Mouse (Mus musculus) MEL (cell line): ENCODE data around the gene Oscar. TPM values are rescaled to one million over a fixed set of nuclear protein-coding genes. Genes with fewer than 3 reads are reported as not detected.

Experiments used
- DNase-seq: peaks from one replicate; pipeline ENCODE4 v3.0.0; 2011; ENCODE audit warnings: low read depth, low spot score
- H3K27ac ChIP-seq: 2 replicates; pipeline ENCODE4 v1.5.1; 2012; ENCODE audit warnings: low read depth, mild to moderate bottlenecking, control low read depth, low read length, moderate library complexity; ENCODE audit not compliant: control insufficient read depth
- H3K27me3 ChIP-seq, 2 experiments: fragments of 150-350 bp in 1 of 2; sonication (generic) in 1 of 2; 2 replicates each; pipeline ENCODE4 v1.6.1; 2012; ENCODE audit warnings: low read length in 2 of 2, mild to moderate bottlenecking in 2 of 2, improper control_type of control experiment in 1 of 2, moderate library complexity in 1 of 2; ENCODE audit not compliant: insufficient read depth in 2 of 2, control insufficient read depth in 1 of 2
- H3K36me3 ChIP-seq, 2 experiments: 2 replicates each; pipeline ENCODE4 v1.6.1; 2012 to 2014; ENCODE audit warnings: low read length in 2 of 2, improper control_type of control experiment in 1 of 2, inconsistent platforms in 1 of 2, mild to moderate bottlenecking in 1 of 2; ENCODE audit not compliant: insufficient read depth in 2 of 2, control insufficient read depth in 1 of 2
- H3K4me1 ChIP-seq, 2 experiments: fragments of 150-350 bp in 1 of 2; sonication (generic) in 1 of 2; 2 replicates each; pipeline ENCODE4 v1.6.1; 2012; ENCODE audit warnings: low read length in 2 of 2, improper control_type of control experiment in 1 of 2, mild to moderate bottlenecking in 1 of 2; ENCODE audit not compliant: insufficient read depth in 2 of 2, control insufficient read depth in 1 of 2
- H3K4me3 ChIP-seq, 2 experiments: fragments of 150-350 bp in 1 of 2; sonication (generic) in 1 of 2; 2 replicates each; pipeline ENCODE4 v1.5.1; 2012; ENCODE audit warnings: low read depth in 2 of 2, low read length in 2 of 2, mild to moderate bottlenecking in 2 of 2, moderate library complexity in 2 of 2, control low read depth in 1 of 2, improper control_type of control experiment in 1 of 2; ENCODE audit not compliant: control insufficient read depth in 1 of 2, insufficient read depth in 1 of 2
- H3K79me2 ChIP-seq: 2 replicates; pipeline ENCODE4 v1.6.1; 2012; ENCODE audit warnings: mild to moderate bottlenecking, low read length, moderate library complexity; ENCODE audit not compliant: control insufficient read depth, poor library complexity, insufficient read depth
- H3K9ac ChIP-seq: 2 replicates; pipeline ENCODE4 v1.6.1; 2012; ENCODE audit warnings: low read depth, mild to moderate bottlenecking, control low read depth, low read length, moderate library complexity; ENCODE audit not compliant: control insufficient read depth, poor library complexity, severe bottlenecking
- H3K9me3 ChIP-seq: fragments of 150-350 bp; sonication (generic); replicated peaks from 2 replicates; pipeline ENCODE4 v1.6.1; 2012; ENCODE audit warnings: mild to moderate bottlenecking, low read length, improper control_type of control experiment, moderate library complexity; ENCODE audit not compliant: insufficient read depth
- BHLHE40 ChIP-seq: IDR thresholded peaks from 2 replicates; pipeline ENCODE4 v1.6.1; 2012; ENCODE audit warnings: low read depth, mild to moderate bottlenecking, inconsistent platforms, low read length, improper control_type of control experiment, borderline replicate concordance
- CHD1 ChIP-seq: IDR thresholded peaks from 2 replicates; pipeline ENCODE4 v1.6.1; 2012; ENCODE audit warnings: low read depth, mild to moderate bottlenecking, inconsistent platforms, low read length, improper control_type of control experiment
- CHD2 ChIP-seq: IDR thresholded peaks from 2 replicates; pipeline ENCODE4 v1.6.1; 2011; ENCODE audit warnings: low read length, improper control_type of control experiment
- E2F4 ChIP-seq: IDR thresholded peaks from 2 replicates; pipeline ENCODE4 v1.6.1; 2011; ENCODE audit warnings: low read depth, low read length, improper control_type of control experiment, borderline replicate concordance
- ELF1 ChIP-seq: IDR thresholded peaks from 2 replicates; pipeline ENCODE4 v1.6.1; 2014; ENCODE audit warnings: low read depth, mild to moderate bottlenecking, inconsistent platforms, low read length, improper control_type of control experiment, moderate library complexity
- ETS1 ChIP-seq: IDR thresholded peaks from 2 replicates; pipeline ENCODE4 v1.6.1; 2012; ENCODE audit warnings: low read depth, mild to moderate bottlenecking, inconsistent platforms, low read length, improper control_type of control experiment, moderate library complexity
- GABPA ChIP-seq: IDR thresholded peaks from 2 replicates; pipeline ENCODE4 v1.6.1; 2012; ENCODE audit warnings: low read depth, mild to moderate bottlenecking, inconsistent platforms, low read length, improper control_type of control experiment, moderate library complexity
- GATA1 ChIP-seq: IDR thresholded peaks from 2 replicates; pipeline ENCODE4 v1.6.1; 2011; ENCODE audit warnings: low read depth, low read length, improper control_type of control experiment
- JUND ChIP-seq: IDR thresholded peaks from 2 replicates; pipeline ENCODE4 v1.6.1; 2011; ENCODE audit warnings: low read depth, mild to moderate bottlenecking, improper control_type of control experiment, low read length
- KAT2A ChIP-seq: conservative IDR thresholded peaks from 2 replicates; pipeline ENCODE4 v1.6.1; 2012; ENCODE audit warnings: low read depth, low read length, improper control_type of control experiment, inconsistent platforms
- MAFK ChIP-seq: IDR thresholded peaks from 2 replicates; pipeline ENCODE4 v1.6.1; 2011; ENCODE audit warnings: low read depth, mild to moderate bottlenecking, low read length, improper control_type of control experiment, borderline replicate concordance
- MAX ChIP-seq: IDR thresholded peaks from 2 replicates; pipeline ENCODE4 v1.6.1; 2011; ENCODE audit warnings: low read length, improper control_type of control experiment
- MAZ ChIP-seq: IDR thresholded peaks from 2 replicates; pipeline ENCODE4 v1.6.1; 2012; ENCODE audit warnings: low read depth, mild to moderate bottlenecking, inconsistent platforms, low read length, improper control_type of control experiment
- MEF2A ChIP-seq: IDR thresholded peaks from 2 replicates; pipeline ENCODE4 v1.6.1; 2014; ENCODE audit warnings: low read depth, mild to moderate bottlenecking, inconsistent platforms, low read length, improper control_type of control experiment; ENCODE audit not compliant: poor library complexity, insufficient replicate concordance, severe bottlenecking; ENCODE audit errors: extremely low read depth
- MXI1 ChIP-seq: IDR thresholded peaks from 2 replicates; pipeline ENCODE4 v1.6.1; 2011; ENCODE audit warnings: mild to moderate bottlenecking, low read depth, low read length, improper control_type of control experiment
- MYB ChIP-seq: IDR thresholded peaks from 2 replicates; pipeline ENCODE4 v1.6.1; 2011; ENCODE audit warnings: mild to moderate bottlenecking, low read depth, low read length, improper control_type of control experiment
- MYC ChIP-seq: IDR thresholded peaks from 2 replicates; pipeline ENCODE4 v1.6.1; 2011; ENCODE audit warnings: low read depth, mild to moderate bottlenecking, low read length, improper control_type of control experiment, moderate library complexity
- NRF1 ChIP-seq: IDR thresholded peaks from 2 replicates; pipeline ENCODE4 v1.6.1; 2014; ENCODE audit warnings: low read depth, mild to moderate bottlenecking, inconsistent platforms, low read length, improper control_type of control experiment, moderate library complexity; ENCODE audit not compliant: poor library complexity, insufficient read depth, severe bottlenecking
- POLR2A ChIP-seq, 2 experiments: IDR thresholded peaks; 2 replicates each; pipeline ENCODE4 v1.6.1; 2011 to 2012; ENCODE audit warnings: low read length in 2 of 2, mild to moderate bottlenecking in 2 of 2, control low read depth in 1 of 2, improper control_type of control experiment in 1 of 2, low read depth in 1 of 2, moderate library complexity in 1 of 2; ENCODE audit not compliant: control insufficient read depth in 1 of 2, insufficient read depth in 1 of 2, poor library complexity in 1 of 2
- SMC3 ChIP-seq: IDR thresholded peaks from 2 replicates; pipeline ENCODE4 v1.6.1; 2011; ENCODE audit warnings: low read depth, low read length, improper control_type of control experiment
- TBP ChIP-seq: IDR thresholded peaks from 2 replicates; pipeline ENCODE4 v1.8.0; 2011; ENCODE audit warnings: low read depth, low read length, improper control_type of control experiment
- TCF12 ChIP-seq: IDR thresholded peaks from 2 replicates; pipeline ENCODE4 v1.6.1; 2014; ENCODE audit warnings: low read depth, mild to moderate bottlenecking, inconsistent platforms, low read length, improper control_type of control experiment, moderate library complexity
- UBTF ChIP-seq: IDR thresholded peaks from 2 replicates; pipeline ENCODE4 v1.6.1; 2012; ENCODE audit warnings: low read depth, mild to moderate bottlenecking, inconsistent platforms, low read length, improper control_type of control experiment, moderate library complexity, borderline replicate concordance; ENCODE audit not compliant: insufficient read depth
- USF2 ChIP-seq, 2 experiments: IDR thresholded peaks; 2 replicates each; pipeline ENCODE4 v1.6.1; 2011 to 2012; ENCODE audit warnings: improper control_type of control experiment in 2 of 2, low read length in 2 of 2, borderline replicate concordance in 1 of 2, inconsistent platforms in 1 of 2, low read depth in 1 of 2, mild to moderate bottlenecking in 1 of 2; ENCODE audit not compliant: insufficient read depth in 1 of 2
- ZC3H11A ChIP-seq: IDR thresholded peaks from 2 replicates; pipeline ENCODE4 v1.6.1; 2012; ENCODE audit warnings: low read depth, mild to moderate bottlenecking, inconsistent platforms, low read length, improper control_type of control experiment
- ZNF384 ChIP-seq: IDR thresholded peaks from 2 replicates; pipeline ENCODE4 v1.6.1; 2012; ENCODE audit warnings: low read depth, mild to moderate bottlenecking, inconsistent platforms, low read length, improper control_type of control experiment
- polyA plus RNA-seq, 2 experiments: library from polyadenylated mRNA; stranded (reverse) in 1 of 2; unstranded in 1 of 2; fragments of >175 nt in 1 of 2; fragments of >200 nt in 1 of 2; gene quantifications; 2 replicates each; pipeline versions ENCODE4 v1.2.1 to v1.2.4; 2012; ENCODE audit warnings: low replicate concordance in 2 of 2, low read depth in 1 of 2; ENCODE audit not compliant: insufficient read length in 2 of 2, insufficient read depth in 1 of 2, missing spikeins in 1 of 2
- total RNA-seq: library from RNA; depleted of rRNA; stranded (reverse); fragments of 300-350 nt; gene quantifications from 2 replicates; pipeline ENCODE4 v1.2.3, GENCODE M21; 2012

The Oscar gene
- total and polyA plus RNA-seq, 3 experiments, result not detected

GRCm38 (mm10) chr7:3610437-3610836 lies 5.5 kb downstream of the Oscar start:
- Histone ChIP-seq H3K9ac (no peak overlapping the region), H3K27ac (no peak overlapping the region), H3K4me1 (peaks cover 2 to 6% of the 10 kb centered on the region in 2 experiments; a peak in 1 of 4 replicates), H3K36me3 (no peaks in the 10 kb centered on the region; a peak in 1 of 4 replicates)
- TF ChIP-seq MEF2A, result no peak
- no peak for TF ChIP-seq CHD1
- TF ChIP-seq TCF12, result no peak
- TF ChIP-seq MAX, result no peak
- no peak for TF ChIP-seq E2F4
- no peak for TF ChIP-seq ZNF384
- TF ChIP-seq KAT2A, result no peak
- no peak for TF ChIP-seq CHD2
- no peak for TF ChIP-seq ZC3H11A
- TF ChIP-seq MAZ, result no peak
- no peak for TF ChIP-seq USF2 (IDR thresholded peaks at IDR 0.05; ENCODE audit: borderline replicate concordance in 1 of 2, insufficient read depth in 1 of 2, low read depth in 1 of 2, low read length in 2 of 2)
- no peak for TF ChIP-seq MYC
- no peak for TF ChIP-seq MAFK
- no peak for TF ChIP-seq ELF1
- TF ChIP-seq, all 39 proteins: peak for 0
- no peaks in the 10 kb centered on the region for H3K27me3 ChIP-seq
- H3K9me3 ChIP-seq, result no peaks in the 10 kb centered on the region
- H3K4me3 ChIP-seq, result no peak overlapping the region
- no peak for DNase-seq
- H3K79me2 ChIP-seq, result no peaks in the 10 kb centered on the region

DNA sequence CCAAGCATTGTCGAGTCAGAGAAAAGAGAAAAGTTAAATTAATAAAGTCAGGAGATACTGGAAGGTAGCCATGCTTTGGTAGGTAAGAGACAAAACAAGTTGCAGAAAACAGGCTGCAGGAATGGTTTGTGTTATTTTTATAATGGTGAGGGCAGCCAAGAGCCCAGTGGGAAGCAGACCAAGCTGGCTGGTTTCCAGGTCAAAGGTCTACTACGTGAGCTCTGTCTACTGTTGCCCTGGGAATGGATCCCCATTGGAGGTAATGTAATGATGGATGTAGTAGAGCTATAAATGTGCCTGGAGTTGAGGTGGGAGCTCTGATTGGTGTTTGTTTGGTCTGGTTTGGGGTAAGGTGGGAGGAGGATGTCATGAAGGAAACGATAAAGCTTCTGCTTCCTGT lies 6.9 kb downstream of the Oscar start:
- H3K4me1 ChIP-seq, result 0 out of 4 replicates have a peak, but pooled peaks cover 0 to under 1% of the 10 kb centered on the region in 2 experiments
- H3K9me3 ChIP-seq, result no peaks in the 10 kb centered on the region
- no peak overlapping the region for H3K27ac ChIP-seq
- no peak for DNase-seq
- H3K27me3 ChIP-seq, result no peaks in the 10 kb centered on the region
- no peak overlapping the region for H3K4me3 ChIP-seq
- TF ChIP-seq ZC3H11A (no peak), ZNF384 (no peak), NRF1 (no peak), MYB (no peak), ETS1 (no peak), TBP (no peak), MXI1 (no peak), UBTF (no peak), MEF2A (no peak), BHLHE40 (no peak), GABPA (no peak), SMC3 (no peak), GATA1 (no peak), POLR2A (IDR thresholded peaks at IDR 0.05; ENCODE audit: control insufficient read depth in 1 of 2, insufficient read depth in 1 of 2, low read depth in 1 of 2, low read length in 2 of 2, poor library complexity in 1 of 2) (no peak), CHD1 (no peak), E2F4 (no peak), ELF1 (no peak), JUND (no peak), MYC (no peak)
- H3K36me3 ChIP-seq, result no peaks in the 10 kb centered on the region
- H3K9ac ChIP-seq, result no peak overlapping the region
- H3K79me2 ChIP-seq, result no peaks in the 10 kb centered on the region
